Mouse (Mus musculus): ENCODE data around the gene Btbd16.

DNA sequence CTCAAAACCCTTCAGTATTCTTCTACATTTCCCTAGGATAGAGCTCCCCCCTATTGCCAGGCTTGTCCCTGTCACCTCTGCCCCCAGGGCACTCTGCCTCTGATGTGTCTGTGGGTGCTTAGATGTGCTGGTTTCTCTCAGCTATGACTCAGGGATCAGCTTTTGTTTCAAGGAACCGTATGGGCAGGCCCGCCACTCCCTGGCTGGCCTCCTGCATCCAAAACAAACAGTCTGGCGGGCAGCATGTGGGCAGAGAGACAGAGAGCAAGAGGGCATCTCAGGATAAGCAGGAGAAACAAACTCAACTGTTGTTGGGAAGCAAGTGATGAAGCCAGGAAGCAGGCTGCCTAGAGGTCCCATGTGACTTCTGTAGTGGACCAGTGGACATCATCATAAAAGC lies 81.8 kb downstream of the Btbd16 start:
- TF ChIP-seq CTCF (IDR thresholded peaks at IDR 0.05; ENCODE audit: low read depth, low read length) (no peak), GATA1 (IDR thresholded peaks at IDR 0.05; ENCODE audit: borderline replicate concordance, low read length) (no peak)
